Mouse (Mus musculus) heart, adult 9 months (tissue): ENCODE measurements at regions not wholly inside any gene's neighbourhood (a gene's known extent, or its start where the extent isn't known, plus 50 kb on each side); places are given as distances from the start of the nearest gene placed in this dataset.

Source experiments
- DNase-seq, 2 experiments: peaks; one replicate each; pipeline ENCODE4 v3.0.0; 2022; ENCODE audit warnings: low spot score in 2 of 2

GRCm38 (mm10) chr3:37788366-37788765 is 64.1 kb upstream of the Gm5148 start:
- DNase-seq = peak in 1 of 2 experiments; percentile 49

- no peak for DNase-seq
Observed at GRCm38 (mm10) chr3:37786792-37787191, 62.5 kb upstream of the Gm5148 start.

GRCm38 (mm10) chr3:37781086-37781485 is 56.8 kb upstream of the Gm5148 start:
- DNase-seq = no peak

- no peak for DNase-seq
Observed at GRCm38 (mm10) chr3:37779867-37780475, 55.7 kb upstream of the Gm5148 start.

GRCm38 (mm10) chr3:37778386-37778785 is 54.1 kb upstream of the Gm5148 start:
- DNase-seq = no peak

GRCm38 (mm10) chr3:37776224-37776623 is 51.9 kb upstream of the Gm5148 start:
- no peak for DNase-seq
